Mouse (Mus musculus) embryonic stem cell, embryonic (primary cell): ENCODE data around the gene Ddx43.

ENCODE experiments used
- CTCF ChIA-PET, 4 experiments: fragments of 300-600 bp in 2 of 4; fragments of 350-600 bp in 2 of 4; sonication (Branson Sonifier 250); formaldehyde crosslinking; loops; one replicate each; lab custom pipeline; 2022; ENCODE audit warnings: inconsistent platforms in 2 of 4; lab: Charles Lee
- POLR2A ChIA-PET, 4 experiments: fragments of 300-600 bp in 2 of 4; fragments of 350-600 bp in 2 of 4; sonication (Branson Sonifier 250); formaldehyde crosslinking; loops; one replicate each; lab custom pipeline; 2022; ENCODE audit warnings: antibody characterized with exemption in 4 of 4, inconsistent platforms in 1 of 4; lab: Charles Lee

The Ddx43 gene

GRCm38 (mm10) chr9:78395630-78396351, at the start of gene Ddx43:
Gene Ddx43 (plus strand): TSS chr9:78395777.
- CTCF ChIA-PET, result interaction anchor here in 3 of 4 experiments (0.7 to 2.7 kb wide), 10 partner anchors 10 to 157 kb away, joined by 3 to 7 read pairs (median 4); no protein-coding TSS in a partner anchor
- POLR2A ChIA-PET, result interaction anchor here (0.6 to 3.3 kb wide), 46 partner anchors 9 to 1852 kb away, joined by 3 to 18 read pairs (median 4); partner anchors contain the start of genes Dppa5a (in 3 of the 4), Gm17324 (in 1 of the 4), Mto1 (in 1 of the 4) and Ooep (in 1 of the 4)

- POLR2A ChIA-PET, result no interaction called here
- CTCF ChIA-PET, result no interaction called here
These were observed 48.6 kb upstream of the Ddx43 start for GRCm38 (mm10) chr9:78347004-78347403.

GRCm38 (mm10) chr9:78348206-78349004, 47.2 kb upstream of the Ddx43 start:
- ChIA-PET CTCF (interaction anchor here in 1 of 4 experiments (1.3 kb wide), 1 partner anchor 10 kb away, joined by 3 read pairs; no protein-coding TSS in a partner anchor), POLR2A (interaction anchor here in 3 of 4 experiments (0.6 to 2.5 kb wide), 12 partner anchors 9 to 133 kb away, joined by 3 to 7 read pairs (median 4); partner anchors contain the start of gene Dppa5a (in 2 of the 3))

- POLR2A ChIA-PET, result interaction anchor here in 3 of 4 experiments (0.6 to 2.5 kb wide), 10 partner anchors 9 to 132 kb away, joined by 3 to 7 read pairs (median 4); partner anchors contain the start of gene Dppa5a (in 2 of the 3)
These were observed 46.4 kb upstream of the Ddx43 start for GRCm38 (mm10) chr9:78349141-78349540.

GRCm38 (mm10) chr9:78350007-78350406, 45.6 kb upstream of the Ddx43 start:
- CTCF ChIA-PET, result interaction anchor here in 1 of 4 experiments (1.3 kb wide), 1 partner anchor 19 kb away, joined by 6 read pairs; no protein-coding TSS in a partner anchor
- POLR2A ChIA-PET, result interaction anchor here (0.5 to 15.5 kb wide), 12 partner anchors 11 to 777 kb away, joined by 3 to 455 read pairs (median 7); partner anchors contain the start of genes Dppa5a (in 1 of the 4) and Ooep (in 1 of the 4)

More at GRCm38 (mm10) chr9:78349141-78349540, 46.4 kb upstream of the Ddx43 start:
- CTCF ChIA-PET, result interaction anchor here in 2 of 4 experiments (1.3 kb wide), 2 partner anchors 11 to 18 kb away, joined by 3 to 6 read pairs; no protein-coding TSS in a partner anchor

- ChIA-PET POLR2A (interaction anchor here in 3 of 4 experiments (0.6 to 15.5 kb wide), 11 partner anchors 9 to 131 kb away, joined by 3 to 455 read pairs (median 4); partner anchors contain the start of genes Dppa5a (in 2 of the 3) and Ooep (in 1 of the 3)), CTCF (interaction anchor here (0.5 to 1.3 kb wide), 4 partner anchors 9 to 35 kb away, joined by 3 to 5 read pairs (median 4); no protein-coding TSS in a partner anchor)
These were observed 43.9 kb upstream of the Ddx43 start for GRCm38 (mm10) chr9:78351504-78352220.

- ChIA-PET CTCF (no interaction called here), POLR2A (interaction anchor here in 2 of 4 experiments (0.7 to 15.5 kb wide), 7 partner anchors 11 to 163 kb away, joined by 3 to 455 read pairs (median 4); partner anchors contain the start of genes Dppa5a (in 1 of the 2) and Ooep (in 1 of the 2))
These were observed 40.7 kb upstream of the Ddx43 start for GRCm38 (mm10) chr9:78354665-78355578.

GRCm38 (mm10) chr9:78355611-78356010, 40.0 kb upstream of the Ddx43 start, which contains the start of gene Gsta2:
Gene Gsta2 (minus strand): TSS chr9:78355788.
- POLR2A ChIA-PET, result interaction anchor here in 3 of 4 experiments (0.7 to 15.5 kb wide), 9 partner anchors 10 to 164 kb away, joined by 3 to 455 read pairs (median 4); partner anchors contain the start of genes Ooep (in 2 of the 3) and Dppa5a (in 1 of the 3)

GRCm38 (mm10) chr9:78358053-78358452, 37.5 kb upstream of the Ddx43 start:
- ChIA-PET CTCF (interaction anchor here (0.5 to 2.6 kb wide), 31 partner anchors 10 to 245 kb away, joined by 3 to 29 read pairs (median 3); partner anchors contain the start of genes Ddx43 (in 2 of the 4), Dppa5a (in 1 of the 4), Mto1 (in 1 of the 4) and Ooep (in 1 of the 4)), POLR2A (interaction anchor here (0.6 to 15.5 kb wide), 34 partner anchors 8 to 181 kb away, joined by 3 to 455 read pairs (median 4); partner anchors contain the start of genes Ddx43 (in 3 of the 4), Dppa5a (in 3 of the 4) and Ooep (in 3 of the 4))

More at GRCm38 (mm10) chr9:78355611-78356010, 40.0 kb upstream of the Ddx43 start, which contains the start of gene Gsta2:
- CTCF ChIA-PET, result interaction anchor here in 1 of 4 experiments (1.1 kb wide), 1 partner anchor 30 kb away, joined by 3 read pairs; no protein-coding TSS in a partner anchor

GRCm38 (mm10) chr9:78359750-78360483, 35.7 kb upstream of the Ddx43 start:
- ChIA-PET POLR2A (interaction anchor here (0.6 to 15.5 kb wide), 45 partner anchors 8 to 600 kb away, joined by 3 to 455 read pairs (median 5); partner anchors contain the start of genes Dppa5a (in 4 of the 4), Ooep (in 3 of the 4), Ddx43 (in 2 of the 4) and Cgas (in 1 of the 4)), CTCF (interaction anchor here (0.5 to 2.3 kb wide), 17 partner anchors 8 to 251 kb away, joined by 3 to 17 read pairs (median 3); partner anchors contain the start of genes Dppa5a (in 1 of the 4) and Fbxo9 (in 1 of the 4))

- ChIA-PET CTCF (interaction anchor here in 3 of 4 experiments (0.5 to 2.1 kb wide), 9 partner anchors 9 to 70 kb away, joined by 3 to 13 read pairs (median 4); no protein-coding TSS in a partner anchor), POLR2A (interaction anchor here (0.6 to 15.5 kb wide), 31 partner anchors 8 to 601 kb away, joined by 3 to 455 read pairs (median 7); partner anchors contain the start of genes Dppa5a (in 4 of the 4), Ooep (in 3 of the 4), Cgas (in 1 of the 4) and Mto1 (in 1 of the 4))
These were observed 35.1 kb upstream of the Ddx43 start for GRCm38 (mm10) chr9:78360484-78360872.

- ChIA-PET POLR2A (interaction anchor here (0.6 to 15.5 kb wide), 24 partner anchors 10 to 605 kb away, joined by 3 to 455 read pairs (median 4); partner anchors contain the start of genes Ooep (in 2 of the 4) and Ddx43 (in 1 of the 4)), CTCF (interaction anchor here in 3 of 4 experiments (0.6 to 1.7 kb wide), 6 partner anchors 12 to 250 kb away, joined by 3 to 8 read pairs (median 3); no protein-coding TSS in a partner anchor)
These were observed 32.2 kb upstream of the Ddx43 start for GRCm38 (mm10) chr9:78363374-78363773.

GRCm38 (mm10) chr9:78364701-78365100, 30.9 kb upstream of the Ddx43 start:
- POLR2A ChIA-PET, result interaction anchor here (0.6 to 15.5 kb wide), 16 partner anchors 10 to 173 kb away, joined by 3 to 455 read pairs (median 6); partner anchors contain the start of gene Ooep (in 3 of the 4)
- CTCF ChIA-PET, result interaction anchor here (0.6 to 1.6 kb wide), 7 partner anchors 13 to 545 kb away, joined by 3 to 11 read pairs (median 4); no protein-coding TSS in a partner anchor
